Mouse (Mus musculus): Measurements from ENCODE around the gene Rrp1b. TPM values are rescaled to one million over a fixed set of nuclear protein-coding genes. Genes with fewer than 3 reads are reported as not detected.
"Not testable (repeated sequence)": the region's sequence is repeated elsewhere in the genome, so short reads cannot be mapped to it uniquely, and the experiment has no call there.

Rrp1b gene
- polyA plus RNA-seq, 1 experiment from 2014 or later, result 13.9 TPM

DNA sequence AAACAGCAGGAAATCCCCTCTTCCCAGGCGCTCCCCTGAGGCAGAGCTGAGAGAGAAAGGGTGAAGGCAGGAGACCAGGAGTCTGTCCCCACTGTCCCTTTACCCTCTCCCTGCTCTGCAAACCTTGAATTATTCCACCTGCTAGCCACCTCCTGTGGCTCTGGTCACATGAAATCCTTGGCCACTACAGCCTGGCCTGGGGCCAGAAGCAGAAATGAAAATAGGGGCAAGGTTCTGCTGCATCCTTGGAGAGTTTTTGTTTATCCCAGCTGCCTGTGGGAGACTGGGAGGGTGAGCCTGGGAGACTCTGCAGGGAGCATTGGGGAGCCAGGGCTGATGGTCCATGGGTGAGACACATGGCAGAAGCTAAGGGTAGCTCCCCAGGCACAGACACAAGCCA is 61.8 kb downstream of the Rrp1b start:
- Histone ChIP-seq H3K4me3 (ENCODE audit: low read depth, low read length) (no peak overlapping the region), H3K27ac (ENCODE audit: low read depth) (0 out of 2 replicates have a peak overlapping the region, but pooled peaks have one; percentile 19), H3K9ac (replicated peaks) (no peak overlapping the region), H3K36me3 (replicated peaks; ENCODE audit: insufficient read depth, low read length) (no peaks in the 10 kb centered on the region), H3K4me1 (ENCODE audit: insufficient read depth) (peaks cover 15% of the 10 kb centered on the region), H3K4me2 (ENCODE audit: low read depth, low read length) (no peak overlapping the region), H3K9me3 (ENCODE audit: low read length) (no peaks in the 10 kb centered on the region), H3K27me3 (ENCODE audit: insufficient read depth, low read length) (no peaks in the 10 kb centered on the region)
- ATAC-seq (no peak), DNase-seq (no peak)
- whole genome bisulfite sequencing (ENCODE audit: insufficient replicate concordance), result 61% methylated on average over 1 of the region's 1 CpGs
- no peak for TF ChIP-seq EP300 (IDR thresholded peaks at IDR 0.05; ENCODE audit: low read depth)
- no peak for TF ChIP-seq CTCF (IDR thresholded peaks at IDR 0.05; ENCODE audit: low read depth)

DNA sequence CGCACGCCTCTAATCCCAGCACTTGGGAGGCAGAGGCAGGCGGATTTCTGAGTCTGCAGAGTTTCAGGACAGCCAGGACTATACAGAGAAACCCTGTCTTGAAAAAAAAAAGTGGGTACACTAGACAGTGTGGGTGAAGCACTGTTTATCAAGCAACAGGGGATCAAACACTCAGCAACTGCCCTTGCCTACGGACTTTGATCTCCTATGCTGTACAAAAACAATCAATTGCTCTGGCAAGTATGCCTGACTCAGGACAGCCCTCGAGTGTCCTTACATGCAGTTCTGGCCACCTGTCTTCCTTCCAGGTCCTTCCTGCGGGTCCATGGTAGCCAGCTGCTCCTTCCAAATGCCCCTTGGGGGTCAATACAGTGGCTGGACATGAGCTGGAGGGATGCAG is 63.0 kb downstream of the Rrp1b start:
- DNase-seq; H3K9me3 ChIP-seq (ENCODE audit: low read length); H3K4me2 ChIP-seq (ENCODE audit: low read depth, low read length); H3K9ac ChIP-seq (replicated peaks); H3K36me3 ChIP-seq (replicated peaks; ENCODE audit: insufficient read depth, low read length); H3K4me3 ChIP-seq (ENCODE audit: low read depth, low read length); H3K27me3 ChIP-seq (ENCODE audit: insufficient read depth, low read length): not testable (repeated sequence)
- peak overlapping the region; percentile 64 for H3K27ac ChIP-seq (ENCODE audit: low read depth)
- peaks cover 15% of the 10 kb centered on the region for H3K4me1 ChIP-seq (ENCODE audit: insufficient read depth)
- peak; percentile 46 for ATAC-seq
- WGBS (ENCODE audit: insufficient replicate concordance), result 73% methylated on average over 6 of the region's 6 CpGs

DNA sequence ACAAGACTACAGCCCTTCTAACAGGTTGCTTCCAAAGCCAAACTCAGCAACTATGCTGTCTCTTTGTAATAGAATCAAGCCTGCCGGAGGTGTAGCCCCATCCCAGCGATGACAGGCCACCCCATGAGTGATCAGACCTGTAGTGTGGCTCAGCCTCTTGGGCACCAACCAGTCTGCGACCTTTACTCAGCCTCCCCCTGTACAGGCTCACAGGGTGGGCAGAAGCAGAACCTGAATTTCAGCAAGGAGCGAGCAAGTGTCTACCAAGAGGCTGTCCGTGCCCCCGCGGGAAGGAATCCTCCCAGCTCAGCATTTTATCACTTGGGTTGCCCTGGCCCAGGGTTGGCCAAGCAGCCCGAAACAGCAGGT is 63.7 kb downstream of the Rrp1b start:
- DNase-seq (no peak), ATAC-seq (peak; percentile 19)
- Histone ChIP-seq H3K4me2 (ENCODE audit: low read depth, low read length) (peak overlapping the region; percentile 90), H3K4me1 (ENCODE audit: insufficient read depth) (peaks cover 15% of the 10 kb centered on the region), H3K36me3 (replicated peaks; ENCODE audit: insufficient read depth, low read length) (no peaks in the 10 kb centered on the region), H3K4me3 (ENCODE audit: low read depth, low read length) (peak overlapping the region; percentile 56), H3K27ac (ENCODE audit: low read depth) (peak overlapping the region; percentile 67), H3K9me3 (ENCODE audit: low read length) (no peaks in the 10 kb centered on the region), H3K9ac (replicated peaks) (peak overlapping the region; percentile 62), H3K27me3 (ENCODE audit: insufficient read depth, low read length) (no peaks in the 10 kb centered on the region)
- WGBS (ENCODE audit: insufficient replicate concordance), result 28% methylated on average over 8 of the region's 8 CpGs
- TF ChIP-seq CTCF (IDR thresholded peaks at IDR 0.05; ENCODE audit: low read depth) (no peak), EP300 (IDR thresholded peaks at IDR 0.05; ENCODE audit: low read depth) (no peak)

DNA sequence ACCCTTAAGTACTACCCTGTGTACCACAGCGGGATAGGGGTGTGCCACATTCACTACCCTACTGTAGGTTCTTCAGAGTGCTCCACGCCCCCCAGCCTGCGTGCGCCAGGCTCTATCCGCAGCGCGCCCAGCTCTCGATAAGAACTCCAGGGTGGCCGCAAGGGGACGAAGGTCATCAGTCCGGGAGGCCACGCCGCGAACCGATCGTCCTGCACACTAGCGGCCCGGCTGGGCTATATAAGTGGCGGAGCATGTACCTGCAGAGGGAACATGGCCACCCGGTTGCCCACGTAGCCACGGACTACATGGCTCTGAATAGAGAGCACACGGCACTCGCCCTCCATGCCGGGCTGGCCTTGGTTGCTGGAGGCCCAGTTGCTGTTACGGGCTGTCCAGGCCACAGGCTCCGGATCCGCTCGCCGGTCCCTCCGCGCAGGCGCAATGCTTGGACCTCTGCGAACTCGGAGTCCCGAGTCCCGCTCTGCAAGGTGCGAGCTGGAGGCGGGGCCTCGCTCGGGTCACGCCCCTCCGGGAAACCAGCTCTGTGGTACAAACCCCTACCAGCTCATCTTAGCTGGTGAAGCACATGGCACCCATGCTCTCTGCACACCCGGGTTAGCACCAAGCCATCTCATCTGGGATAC is 64.2 kb downstream of the Rrp1b start:
- no peaks in the 10 kb centered on the region for H3K27me3 ChIP-seq (ENCODE audit: insufficient read depth, low read length)
- H3K27ac ChIP-seq (ENCODE audit: low read depth), result peak overlapping the region; percentile 67
- H3K9me3 ChIP-seq (ENCODE audit: low read length), result no peaks in the 10 kb centered on the region
- H3K36me3 ChIP-seq (replicated peaks; ENCODE audit: insufficient read depth, low read length), result no peaks in the 10 kb centered on the region
- peaks cover 15% of the 10 kb centered on the region for H3K4me1 ChIP-seq (ENCODE audit: insufficient read depth)
- peak; percentile 87 for DNase-seq
- TF ChIP-seq EP300 (IDR thresholded peaks at IDR 0.05; ENCODE audit: low read depth) (no peak), CTCF (IDR thresholded peaks at IDR 0.05; ENCODE audit: low read depth) (no peak)
- ATAC-seq, result peak; percentile 88
- peak overlapping the region; percentile 56 for H3K4me3 ChIP-seq (ENCODE audit: low read depth, low read length)
- H3K4me2 ChIP-seq (ENCODE audit: low read depth, low read length), result peak overlapping the region; percentile 90
- 1% methylated on average over 35 of the region's 44 CpGs for WGBS (ENCODE audit: insufficient replicate concordance)
- peak overlapping the region; percentile 62 for H3K9ac ChIP-seq (replicated peaks)

DNA sequence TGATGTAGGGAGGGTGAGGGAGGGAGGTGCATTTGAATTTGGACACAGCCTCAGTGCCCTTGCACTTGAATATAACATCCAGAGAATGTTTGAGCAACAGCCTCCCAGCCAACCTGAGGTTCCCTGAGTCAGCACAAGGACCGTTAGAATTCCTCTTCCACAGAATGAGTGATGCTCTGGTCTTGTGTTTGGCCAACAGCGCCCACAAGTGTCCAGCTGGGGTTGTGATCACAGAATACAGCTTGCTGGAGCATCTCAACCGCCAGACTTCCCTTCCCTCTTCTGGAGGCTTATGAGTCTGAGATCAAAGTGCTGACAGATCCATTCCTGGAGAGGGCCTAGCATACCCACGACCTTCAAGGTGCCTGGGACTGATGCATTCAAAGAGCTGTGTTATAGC is 67.2 kb downstream of the Rrp1b start:
- Histone ChIP-seq H3K4me3 (ENCODE audit: low read depth, low read length) (no peak overlapping the region), H3K36me3 (replicated peaks; ENCODE audit: insufficient read depth, low read length) (no peaks in the 10 kb centered on the region), H3K4me1 (ENCODE audit: insufficient read depth) (peaks cover 22% of the 10 kb centered on the region), H3K9ac (replicated peaks) (no peak overlapping the region), H3K27me3 (ENCODE audit: insufficient read depth, low read length) (no peaks in the 10 kb centered on the region), H3K4me2 (ENCODE audit: low read depth, low read length) (no peak overlapping the region), H3K9me3 (ENCODE audit: low read length) (no peaks in the 10 kb centered on the region), H3K27ac (ENCODE audit: low read depth) (no peak overlapping the region)
- no peak for ATAC-seq
- WGBS (ENCODE audit: insufficient replicate concordance), result 20% methylated on average over 4 of the region's 4 CpGs
- TF ChIP-seq CTCF (IDR thresholded peaks at IDR 0.05; ENCODE audit: low read depth) (peak; percentile 69), EP300 (IDR thresholded peaks at IDR 0.05; ENCODE audit: low read depth) (no peak)
- peak; percentile 59 for DNase-seq

DNA sequence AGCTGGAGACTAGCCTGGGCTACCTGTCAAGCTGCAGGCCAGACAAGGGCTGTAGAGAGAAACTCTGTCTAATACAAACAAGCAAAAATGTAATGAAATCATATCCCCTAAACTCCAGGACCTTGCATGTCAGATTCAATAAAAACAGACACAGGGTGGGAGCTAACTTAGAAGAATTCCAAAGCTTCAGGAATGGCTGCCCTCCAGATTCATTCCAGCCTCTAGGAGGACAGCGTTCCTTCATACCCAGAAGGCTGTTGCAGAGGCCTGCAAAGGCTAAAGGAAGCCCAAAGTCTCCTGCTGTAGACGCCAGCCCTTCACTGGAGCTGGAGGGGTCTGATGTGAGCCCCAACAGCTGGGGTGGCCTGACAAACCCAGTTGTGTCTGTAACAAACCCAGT is 70.5 kb downstream of the Rrp1b start:
- H3K4me2 ChIP-seq (ENCODE audit: low read depth, low read length), result no peak overlapping the region
- TF ChIP-seq EP300 (IDR thresholded peaks at IDR 0.05; ENCODE audit: low read depth) (no peak), CTCF (IDR thresholded peaks at IDR 0.05; ENCODE audit: low read depth) (no peak)
- no peaks in the 10 kb centered on the region for H3K27me3 ChIP-seq (ENCODE audit: insufficient read depth, low read length)
- DNase-seq (no peak), ATAC-seq (no peak)
- peaks cover 39% of the 10 kb centered on the region for H3K4me1 ChIP-seq (ENCODE audit: insufficient read depth)
- 84% methylated on average over 2 of the region's 2 CpGs for WGBS (ENCODE audit: insufficient replicate concordance)
- no peaks in the 10 kb centered on the region for H3K9me3 ChIP-seq (ENCODE audit: low read length)
- H3K36me3 ChIP-seq (replicated peaks; ENCODE audit: insufficient read depth, low read length), result no peaks in the 10 kb centered on the region
- H3K4me3 ChIP-seq (ENCODE audit: low read depth, low read length), result no peak overlapping the region
- no peak overlapping the region for H3K9ac ChIP-seq (replicated peaks)
- no peak overlapping the region for H3K27ac ChIP-seq (ENCODE audit: low read depth)
